Mouse (Mus musculus) embryonic fibroblast, embryonic 13.5 days (primary cell): Measurements from ENCODE around the gene Ube2c.

Experiments
- CTCF ChIP-seq: IDR thresholded peaks from 2 replicates; pipeline ENCODE4 v1.5.1; 2011; ENCODE audit warnings: mild to moderate bottlenecking, control low read depth, low read length, moderate library complexity, borderline replicate concordance; ENCODE audit not compliant: insufficient read depth
- POLR2A ChIP-seq: IDR thresholded peaks from 2 replicates; pipeline ENCODE4 v1.6.1; 2011; ENCODE audit warnings: low read depth, mild to moderate bottlenecking, control low read depth, low read length, moderate library complexity

- peak; percentile 55; the same call in 1 of the 2 replicates for TF ChIP-seq CTCF
- no peak for TF ChIP-seq POLR2A
Measured at GRCm38 (mm10) chr2:164793236-164793635, 23.5 kb downstream of the Ube2c start.
